Mouse (Mus musculus) liver, adult 2 months (tissue): ENCODE data around the gene Ifit2. TPM values are rescaled to one million over a fixed set of nuclear protein-coding genes. Genes with fewer than 3 reads are reported as not detected.
"Not testable (repeated sequence)": the region's sequence is repeated elsewhere in the genome, so short reads cannot be mapped to it uniquely, and the experiment has no call there.

Source experiments
- DNase-seq: peaks from one replicate; pipeline ENCODE4 v3.0.0-alpha.2; 2011; ENCODE audit warnings: low read depth, low spot score; ENCODE audit errors: extremely low read depth
- H3K27ac ChIP-seq: fragments of 200-500 bp; replicated peaks from 2 replicates; pipeline ENCODE4 v1.5.1; 2012; ENCODE audit warnings: low read depth, mild to moderate bottlenecking, control low read depth, inconsistent platforms, low read length; ENCODE audit not compliant: insufficient read depth
- H3K27me3 ChIP-seq: fragments of 200-500 bp; 2 replicates; pipeline ENCODE4 v1.6.1; 2012; ENCODE audit warnings: mild to moderate bottlenecking, moderate library complexity, low read length, inconsistent platforms; ENCODE audit not compliant: control insufficient read depth, insufficient read depth
- H3K36me3 ChIP-seq: fragments of 200-500 bp; 2 replicates; pipeline ENCODE4 v1.6.1; 2012; ENCODE audit warnings: low read length, inconsistent platforms; ENCODE audit not compliant: control insufficient read depth, insufficient read depth
- H3K4me1 ChIP-seq: fragments of 200-500 bp; 2 replicates; pipeline ENCODE4 v1.6.1; 2011; ENCODE audit warnings: low read length; ENCODE audit not compliant: control insufficient read depth, insufficient read depth
- H3K4me3 ChIP-seq: fragments of 200-500 bp; 2 replicates; pipeline ENCODE4 v1.5.1; 2011; ENCODE audit warnings: low read depth, mild to moderate bottlenecking, control low read depth, low read length, moderate library complexity; ENCODE audit not compliant: insufficient read depth
- H3K79me2 ChIP-seq: fragments of 200-500 bp; 2 replicates; pipeline ENCODE4 v1.6.1; 2012; ENCODE audit warnings: inconsistent platforms, mild to moderate bottlenecking, low read length, moderate library complexity; ENCODE audit not compliant: control insufficient read depth, insufficient read depth
- H3K9ac ChIP-seq: fragments of 200-500 bp; 2 replicates; pipeline ENCODE4 v1.6.1; 2012; ENCODE audit warnings: low read depth, mild to moderate bottlenecking, control low read depth, inconsistent platforms, low read length
- CTCF ChIP-seq: fragments of 200-500 bp; IDR thresholded peaks from 2 replicates; pipeline ENCODE4 v1.5.1; 2011; ENCODE audit warnings: low read depth, low read length, control low read depth
- POLR2A ChIP-seq: fragments of 200-500 bp; IDR thresholded peaks from 2 replicates; pipeline ENCODE4 v1.6.1; 2011; ENCODE audit warnings: low read length, control low read depth; ENCODE audit not compliant: insufficient read depth; ENCODE audit errors: extremely low read depth
- WGBS: fragments of 180-500 bp; shearing (Covaris S2); methylation state at CpG from one replicate; pipeline ENCODE4 v1.1.7; 2018; 5-methylcytosine and 5-hydroxymethylcytosine counted together
- polyA plus RNA-seq: library from polyadenylated mRNA; depleted of rRNA; stranded (reverse); fragments of >200 nt; gene quantifications from 2 replicates; pipeline ENCODE4 v1.2.3, GENCODE M21; 2012
- total RNA-seq: library from RNA; depleted of rRNA; stranded (reverse); fragments of >200 nt; gene quantifications from 2 replicates; pipeline ENCODE4 v1.2.3, GENCODE M21; 2014

Gene Ifit2
- total and polyA plus RNA-seq, 2 experiments, result 0.35 to 8.0 TPM

DNA sequence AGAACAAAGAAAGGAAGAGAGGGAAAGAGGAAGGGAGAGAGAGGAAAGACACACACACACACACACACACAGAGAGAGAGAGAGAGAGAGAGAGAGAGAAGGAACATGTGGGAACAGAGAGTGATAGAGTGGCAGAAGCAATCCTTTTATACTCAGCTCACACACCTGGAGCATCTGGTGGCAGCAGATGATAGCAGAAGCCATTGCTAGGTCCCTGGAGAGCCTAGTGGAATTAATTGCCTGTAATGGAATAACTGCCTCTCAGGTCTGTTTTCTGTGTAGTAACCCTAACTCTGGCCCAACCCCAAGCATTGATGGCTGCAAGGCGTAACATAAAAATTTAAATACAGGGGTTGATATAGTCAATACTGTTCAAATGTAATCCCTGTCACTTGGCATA, 20.6 kb downstream of the Ifit2 start:
- Histone ChIP-seq H3K27ac (no peak overlapping the region), H3K4me3 (0 out of 2 replicates have a peak overlapping the region, but pooled peaks have one; percentile 3), H3K27me3 (no peaks in the 10 kb centered on the region), H3K36me3 (no peaks in the 10 kb centered on the region; the same call in 1 of the 2 replicates), H3K4me1 (no peaks in the 10 kb centered on the region; the same call in 1 of the 2 replicates), H3K9ac (no peak overlapping the region), H3K79me2 (no peaks in the 10 kb centered on the region)
- TF ChIP-seq CTCF (no peak), POLR2A (no peak)
- 94% methylated on average over 1 of the region's 1 CpGs for WGBS
- DNase-seq, result no peak

DNA sequence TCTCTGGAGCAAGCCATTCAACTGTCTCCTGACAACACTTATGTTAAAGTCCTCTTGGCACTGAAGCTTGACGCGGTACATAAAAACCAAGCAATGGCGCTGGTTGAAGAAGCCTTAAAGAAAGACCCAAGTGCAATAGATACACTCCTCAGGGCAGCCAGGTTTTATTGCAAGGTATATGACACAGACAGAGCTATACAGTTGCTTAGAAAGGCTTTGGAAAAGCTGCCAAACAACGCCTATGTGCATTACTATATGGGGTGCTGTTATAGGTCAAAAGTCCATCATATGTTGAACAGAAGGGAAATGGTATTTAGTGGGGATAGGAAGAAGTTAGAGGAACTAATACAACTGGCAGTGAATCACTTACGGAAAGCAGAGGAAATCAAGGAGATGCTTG, 23.2 kb downstream of the Ifit2 start:
- no peak overlapping the region for H3K27ac ChIP-seq
- WGBS, result 93% methylated on average over 5 of the region's 5 CpGs

DNA sequence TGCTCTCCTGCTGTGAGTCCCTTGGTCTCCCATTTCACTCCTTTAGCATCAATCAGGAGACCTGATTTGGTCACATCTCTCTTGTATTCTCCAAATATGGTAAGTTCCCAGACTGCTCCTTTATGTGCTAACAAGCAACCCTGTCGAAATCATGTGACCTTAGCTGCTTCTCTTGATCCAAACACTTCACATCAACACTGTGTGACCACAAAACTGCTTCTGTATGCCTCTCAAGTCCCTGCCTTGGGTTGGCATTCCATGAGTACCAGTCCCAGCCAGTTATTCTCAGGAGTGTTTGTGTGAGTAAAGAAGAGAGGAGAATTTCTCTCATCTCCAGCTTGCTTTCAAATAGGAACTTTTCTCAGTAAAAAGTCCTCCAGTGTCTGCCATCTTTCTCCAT, 26.6 kb downstream of the Ifit2 start:
- H3K9ac ChIP-seq, result no peak overlapping the region
- H3K79me2 ChIP-seq, result no peaks in the 10 kb centered on the region
- TF ChIP-seq POLR2A, result no peak
- no peak for TF ChIP-seq CTCF
- no peak overlapping the region for H3K4me3 ChIP-seq
- DNase-seq, result no peak
- 59% methylated on average over 1 of the region's 1 CpGs for WGBS
- no peaks in the 10 kb centered on the region for H3K4me1 ChIP-seq
- H3K27ac ChIP-seq, result no peak overlapping the region
- no peaks in the 10 kb centered on the region; the same call in 1 of the 2 replicates for H3K36me3 ChIP-seq
- H3K27me3 ChIP-seq, result no peaks in the 10 kb centered on the region

More for the DNA sequence above, 23.2 kb downstream of the Ifit2 start:
- no peaks in the 10 kb centered on the region; the same call in 1 of the 2 replicates for H3K36me3 ChIP-seq
- no peak for TF ChIP-seq POLR2A
- TF ChIP-seq CTCF, result no peak
- H3K4me1 ChIP-seq, result no peaks in the 10 kb centered on the region; the same call in 1 of the 2 replicates
- no peak overlapping the region for H3K9ac ChIP-seq
- no peak overlapping the region for H3K4me3 ChIP-seq
- DNase-seq, result no peak
- H3K79me2 ChIP-seq, result no peaks in the 10 kb centered on the region
- H3K27me3 ChIP-seq, result no peaks in the 10 kb centered on the region

DNA sequence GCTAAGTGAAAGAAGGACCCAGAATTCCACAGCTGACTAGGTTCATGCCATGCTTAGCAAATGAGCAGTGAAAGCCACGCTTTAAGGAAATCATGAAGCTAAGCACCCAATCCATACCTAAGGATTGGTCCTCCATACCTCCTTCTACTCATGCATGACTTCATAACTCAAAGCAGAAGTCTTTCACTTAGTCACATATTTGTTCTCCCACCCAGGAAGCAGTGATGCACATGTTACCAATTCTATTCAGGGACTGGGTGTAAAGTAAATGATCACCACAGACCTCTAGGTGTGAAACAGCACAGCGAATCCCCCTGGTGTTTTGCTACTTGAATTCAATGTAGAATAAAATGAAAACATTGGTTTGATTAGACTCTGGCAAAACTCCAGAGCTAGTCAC, 32.2 kb downstream of the Ifit2 start:
- WGBS, result 82% methylated on average over 2 of the region's 2 CpGs
- H3K4me3 ChIP-seq, H3K4me1 ChIP-seq, H3K9ac ChIP-seq, H3K79me2 ChIP-seq, DNase-seq, H3K27me3 ChIP-seq, H3K36me3 ChIP-seq: not testable (repeated sequence)
- 0 out of 2 replicates have a peak overlapping the region, but pooled peaks have one; percentile 58 for H3K27ac ChIP-seq

DNA sequence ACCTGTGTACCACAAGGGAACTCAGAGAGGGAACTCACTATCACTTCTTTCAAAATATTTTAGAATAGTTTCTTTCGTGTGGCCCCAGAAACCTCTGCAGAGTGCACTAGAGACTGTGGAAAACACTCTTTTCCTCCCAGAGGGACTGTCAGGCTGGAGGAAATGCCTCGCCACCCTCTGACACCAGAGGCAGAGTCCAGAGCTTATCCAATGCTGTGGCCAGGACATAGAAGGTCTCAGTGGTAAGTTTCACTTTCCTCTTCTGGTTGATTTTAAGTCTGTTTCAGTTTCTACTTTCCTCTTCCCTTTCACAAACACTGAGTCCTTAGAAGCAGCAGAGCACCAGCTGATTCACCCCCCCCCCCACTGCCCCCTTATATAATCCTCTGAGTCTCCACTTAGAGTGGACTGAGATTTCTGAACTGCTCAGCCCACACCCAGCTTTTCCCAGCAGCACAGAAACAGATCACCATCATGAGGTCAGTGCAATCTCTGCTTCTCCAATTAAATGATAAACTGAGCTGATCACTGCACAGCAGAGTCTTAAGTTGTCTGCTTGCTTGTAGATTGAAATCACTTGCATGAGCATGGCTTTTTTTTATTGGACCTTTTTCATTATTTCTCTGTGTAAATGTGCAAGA, 32.8 kb downstream of the Ifit2 start, which contains the start of gene Ifit3:
TSS of gene Ifit3 (plus strand) at position 406 of the 641 bp plus-strand sequence.
- H3K36me3 ChIP-seq, H3K79me2 ChIP-seq, H3K27me3 ChIP-seq, H3K4me1 ChIP-seq: not testable (repeated sequence)
- DNase-seq, result peak; percentile 55
- peak within 1 kb of the TSS; percentile 58 for H3K27ac ChIP-seq
- 6% methylated on average over 2 of the region's 2 CpGs for WGBS
- H3K4me3 ChIP-seq, result 0 out of 2 replicates have a peak within 1 kb of the TSS, but pooled peaks have one; percentile 35
- H3K9ac ChIP-seq, result peak within 1 kb of the TSS; percentile 43; the same call in 1 of the 2 replicates

DNA sequence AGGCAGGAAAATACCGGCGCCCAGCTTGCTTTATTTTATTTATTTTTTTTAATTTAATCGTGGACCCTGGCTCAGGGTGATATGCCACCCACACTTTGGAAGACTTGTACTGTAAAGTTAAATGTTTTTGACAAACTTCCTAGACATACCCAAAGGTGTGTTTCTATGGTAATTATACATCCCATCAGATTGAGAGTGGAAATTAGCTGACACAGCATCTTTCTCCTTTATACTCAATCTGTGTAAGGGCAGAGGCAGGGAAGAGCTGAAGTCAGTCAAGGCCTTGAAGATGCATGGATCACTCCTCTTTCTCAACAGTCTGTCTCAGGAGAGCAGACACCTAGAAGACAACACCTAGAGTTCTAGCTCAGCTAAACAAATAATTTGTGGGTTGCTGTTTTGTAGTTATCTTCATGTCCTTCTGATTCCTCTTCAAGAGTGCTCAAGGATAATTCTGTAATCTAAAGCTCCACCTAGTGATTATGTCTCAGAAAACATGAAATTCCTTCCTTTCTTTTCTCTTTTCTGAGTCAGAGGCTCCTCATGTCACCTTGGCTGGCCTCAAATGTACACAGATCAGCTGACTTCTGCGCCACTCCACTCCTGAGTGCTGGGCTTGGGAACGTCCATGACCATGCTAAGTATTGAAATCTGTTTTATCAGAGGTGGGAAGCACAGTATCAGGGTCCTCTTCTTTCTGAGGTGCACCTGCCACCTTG, 35.4 kb downstream of the Ifit2 start:
- DNase-seq, result not testable (repeated sequence)

DNA sequence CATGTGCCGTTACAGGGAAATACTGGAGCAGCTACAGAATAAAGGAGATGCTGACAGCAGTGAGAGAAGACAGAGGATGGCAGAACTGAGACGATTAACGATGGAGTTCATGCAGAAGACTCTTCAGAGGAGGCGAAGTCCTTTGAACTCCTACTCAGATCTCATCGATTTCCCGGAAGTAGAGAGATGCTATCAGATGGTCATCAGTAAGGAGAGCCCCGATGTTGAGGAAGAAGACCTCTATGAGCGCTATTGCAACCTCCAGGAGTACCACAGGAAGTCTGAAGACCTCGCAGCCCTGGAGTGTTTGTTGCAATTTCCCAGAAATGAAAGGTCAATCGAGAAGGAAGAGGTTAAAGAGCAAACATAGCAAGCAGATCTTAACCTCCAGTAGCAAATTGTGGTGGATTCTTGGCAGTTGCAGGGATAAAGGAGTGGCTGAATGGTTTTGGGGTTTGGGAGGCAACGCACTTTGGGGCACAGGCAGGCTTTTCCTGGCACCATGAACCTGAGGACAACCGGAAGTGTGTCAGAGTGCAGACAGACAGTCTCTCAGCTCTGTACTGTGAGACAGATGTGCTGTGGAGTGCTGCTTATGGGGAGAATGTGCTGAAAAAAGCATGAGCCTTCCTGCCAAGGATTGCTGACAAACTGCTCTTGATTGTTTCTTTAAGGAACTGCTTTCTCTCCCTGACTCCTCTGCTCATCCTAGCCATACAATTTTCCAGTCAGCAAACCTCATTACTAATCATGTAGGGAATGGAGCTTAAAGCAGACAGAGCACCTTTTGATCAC, 37.6 kb downstream of the Ifit2 start:
- H3K4me1 ChIP-seq, H3K9ac ChIP-seq, H3K79me2 ChIP-seq, H3K27me3 ChIP-seq, H3K4me3 ChIP-seq, H3K36me3 ChIP-seq: not testable (repeated sequence)
- peak; percentile 48 for DNase-seq
- WGBS, result 65% methylated on average over 8 of the region's 12 CpGs
- H3K27ac ChIP-seq, result peak overlapping the region; percentile 3; the same call in 1 of the 2 replicates

More for the DNA sequence above, 35.4 kb downstream of the Ifit2 start:
- H3K27ac ChIP-seq, H3K27me3 ChIP-seq, H3K9ac ChIP-seq, H3K79me2 ChIP-seq, H3K4me3 ChIP-seq, H3K4me1 ChIP-seq, H3K36me3 ChIP-seq: not testable (repeated sequence)
- WGBS, result 61% methylated on average over 5 of the region's 5 CpGs
- 0 out of 2 replicates have a peak, but pooled peaks have one; percentile 4 for TF ChIP-seq CTCF
